Mouse (Mus musculus): Measurements from ENCODE around the gene Vmp1. TPM values are rescaled to one million over a fixed set of nuclear protein-coding genes. Genes with fewer than 3 reads are reported as not detected.

Gene Vmp1
- polyA plus RNA-seq, 1 experiment, result 101 TPM

GRCm38 (mm10) chr11:86586177-86586867, 97.3 kb downstream of the Vmp1 start:
- H3K4me3 ChIP-seq (ENCODE audit: low read depth, low read length), result peak overlapping the region; percentile 53
- H3K9ac ChIP-seq (ENCODE audit: low read depth, poor library complexity, severe bottlenecking), result peak overlapping the region; percentile 34

GRCm38 (mm10) chr11:86585598-86585984, 98.0 kb downstream of the Vmp1 start:
- Histone ChIP-seq H3K9ac (ENCODE audit: low read depth, poor library complexity, severe bottlenecking) (peak overlapping the region; percentile 34), H3K9me3 (replicated peaks; ENCODE audit: control insufficient read depth, insufficient read depth, low read length, poor library complexity, severe bottlenecking) (no peaks in the 10 kb centered on the region), H3K27me3 (ENCODE audit: control insufficient read depth, insufficient read depth, low read length, poor library complexity, severe bottlenecking) (no peaks in the 10 kb centered on the region), H3K36me3 (ENCODE audit: control insufficient read depth, insufficient read depth, low read length, poor library complexity, severe bottlenecking) (peaks cover 5% of the 10 kb centered on the region), H3K4me1 (ENCODE audit: control insufficient read depth, insufficient read depth, low read length) (peaks cover 6% of the 10 kb centered on the region), H3K27ac (ENCODE audit: insufficient read depth, low read length) (peak overlapping the region; percentile 16), H3K4me3 (ENCODE audit: low read depth, low read length) (peak overlapping the region; percentile 15; the same call in 1 of the 2 replicates)
- no peak for TF ChIP-seq POLR2A (IDR thresholded peaks at IDR 0.05; ENCODE audit: insufficient read depth, low read length)
- no peak for TF ChIP-seq CTCF (IDR thresholded peaks at IDR 0.05; ENCODE audit: low read depth, low read length)
- no peak for TF ChIP-seq EP300 (IDR thresholded peaks at IDR 0.05; ENCODE audit: insufficient read depth, low read depth, low read length)

More at GRCm38 (mm10) chr11:86586177-86586867, 97.3 kb downstream of the Vmp1 start:
- Histone ChIP-seq H3K27ac (ENCODE audit: insufficient read depth, low read length) (peak overlapping the region; percentile 92), H3K9me3 (replicated peaks; ENCODE audit: control insufficient read depth, insufficient read depth, low read length, poor library complexity, severe bottlenecking) (no peaks in the 10 kb centered on the region), H3K4me1 (ENCODE audit: control insufficient read depth, insufficient read depth, low read length) (peaks cover 5% of the 10 kb centered on the region), H3K27me3 (ENCODE audit: control insufficient read depth, insufficient read depth, low read length, poor library complexity, severe bottlenecking) (no peaks in the 10 kb centered on the region), H3K36me3 (ENCODE audit: control insufficient read depth, insufficient read depth, low read length, poor library complexity, severe bottlenecking) (peaks cover 5% of the 10 kb centered on the region)
- TF ChIP-seq CTCF (IDR thresholded peaks at IDR 0.05; ENCODE audit: low read depth, low read length), result no peak
- TF ChIP-seq POLR2A (IDR thresholded peaks at IDR 0.05; ENCODE audit: insufficient read depth, low read length), result no peak
- TF ChIP-seq EP300 (IDR thresholded peaks at IDR 0.05; ENCODE audit: insufficient read depth, low read depth, low read length), result no peak

DNA sequence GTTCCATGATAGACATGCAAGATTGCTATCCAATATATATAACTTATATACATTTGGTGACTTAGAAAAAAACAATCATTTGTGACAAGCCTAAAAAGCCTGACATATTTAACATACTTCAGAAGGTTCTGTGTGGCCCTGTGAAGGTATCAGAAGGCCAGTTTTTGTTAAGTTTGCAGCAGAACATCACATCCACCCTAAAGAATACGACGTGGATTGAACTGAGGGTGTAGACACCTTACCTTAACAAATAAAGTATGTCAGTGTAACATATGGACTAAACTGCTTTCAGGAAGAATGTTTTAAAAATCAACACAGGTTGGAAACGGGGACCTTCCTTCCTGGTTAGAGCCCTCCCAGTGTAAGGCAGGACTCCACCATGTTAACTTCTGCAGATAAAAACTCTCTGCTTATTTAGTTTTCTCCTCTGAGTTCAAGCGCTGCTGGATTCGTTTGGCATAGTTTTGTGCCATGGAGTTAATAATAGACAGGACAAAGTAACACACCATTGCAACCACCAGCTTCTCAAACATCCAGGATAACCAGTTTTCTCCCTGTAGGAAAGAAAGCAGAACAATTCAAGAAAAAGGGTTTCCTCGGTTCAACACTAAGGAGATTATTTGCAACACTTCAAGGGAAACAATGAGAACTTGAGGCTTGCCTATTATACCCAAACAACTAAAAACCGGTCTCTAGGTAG, 98.6 kb downstream of the Vmp1 start:
- H3K36me3 ChIP-seq (ENCODE audit: control insufficient read depth, insufficient read depth, low read length, poor library complexity, severe bottlenecking), result peaks cover 5% of the 10 kb centered on the region
- no peaks in the 10 kb centered on the region for H3K9me3 ChIP-seq (replicated peaks; ENCODE audit: control insufficient read depth, insufficient read depth, low read length, poor library complexity, severe bottlenecking)
- peak overlapping the region; percentile 16 for H3K27ac ChIP-seq (ENCODE audit: insufficient read depth, low read length)
- no peak for TF ChIP-seq EP300 (IDR thresholded peaks at IDR 0.05; ENCODE audit: insufficient read depth, low read depth, low read length)
- no peak for TF ChIP-seq CTCF (IDR thresholded peaks at IDR 0.05; ENCODE audit: low read depth, low read length)
- no peak for TF ChIP-seq POLR2A (IDR thresholded peaks at IDR 0.05; ENCODE audit: insufficient read depth, low read length)
- peak overlapping the region; percentile 15; the same call in 1 of the 2 replicates for H3K4me3 ChIP-seq (ENCODE audit: low read depth, low read length)
- H3K27me3 ChIP-seq (ENCODE audit: control insufficient read depth, insufficient read depth, low read length, poor library complexity, severe bottlenecking), result no peaks in the 10 kb centered on the region
- H3K4me1 ChIP-seq (ENCODE audit: control insufficient read depth, insufficient read depth, low read length), result peaks cover 7% of the 10 kb centered on the region
- H3K9ac ChIP-seq (ENCODE audit: low read depth, poor library complexity, severe bottlenecking), result peak overlapping the region; percentile 34

- no peak overlapping the region for H3K9ac ChIP-seq (ENCODE audit: low read depth, poor library complexity, severe bottlenecking)
- H3K27me3 ChIP-seq (ENCODE audit: control insufficient read depth, insufficient read depth, low read length, poor library complexity, severe bottlenecking), result no peaks in the 10 kb centered on the region
- H3K9me3 ChIP-seq (replicated peaks; ENCODE audit: control insufficient read depth, insufficient read depth, low read length, poor library complexity, severe bottlenecking), result no peaks in the 10 kb centered on the region
- no peak overlapping the region for H3K4me3 ChIP-seq (ENCODE audit: low read depth, low read length)
- peaks cover 9% of the 10 kb centered on the region for H3K4me1 ChIP-seq (ENCODE audit: control insufficient read depth, insufficient read depth, low read length)
- peaks cover 5% of the 10 kb centered on the region for H3K36me3 ChIP-seq (ENCODE audit: control insufficient read depth, insufficient read depth, low read length, poor library complexity, severe bottlenecking)
- H3K27ac ChIP-seq (ENCODE audit: insufficient read depth, low read length), result no peak overlapping the region
- TF ChIP-seq EP300 (IDR thresholded peaks at IDR 0.05; ENCODE audit: insufficient read depth, low read depth, low read length) (no peak), CTCF (IDR thresholded peaks at IDR 0.05; ENCODE audit: low read depth, low read length) (no peak), POLR2A (IDR thresholded peaks at IDR 0.05; ENCODE audit: insufficient read depth, low read length) (no peak)
These were observed 99.4 kb downstream of the Vmp1 start for GRCm38 (mm10) chr11:86583990-86584897.

DNA sequence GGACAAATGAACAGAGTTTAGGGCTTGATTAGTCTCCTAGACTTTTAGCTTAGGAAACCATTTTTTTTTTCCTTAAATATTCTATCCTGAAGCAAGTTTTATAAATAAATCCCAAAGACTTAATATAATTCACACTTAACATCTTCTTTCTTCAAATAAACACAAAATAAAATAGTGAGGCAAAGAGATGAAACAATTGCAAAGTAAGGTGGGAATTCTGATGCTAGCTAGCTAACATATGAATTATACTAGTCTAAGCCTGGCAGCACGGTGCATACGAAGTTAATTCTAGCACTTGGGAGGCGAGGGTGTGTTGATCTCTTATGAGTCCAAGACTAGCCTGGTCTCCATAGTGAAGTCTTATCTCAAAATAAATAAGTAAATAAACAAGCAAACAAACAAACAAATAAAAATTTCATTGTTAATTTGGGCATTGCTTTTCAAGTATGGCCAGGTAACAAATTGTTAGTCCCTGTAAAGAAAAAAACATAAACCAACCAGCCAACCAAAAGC, 100.3 kb downstream of the Vmp1 start:
- TF ChIP-seq POLR2A (IDR thresholded peaks at IDR 0.05; ENCODE audit: insufficient read depth, low read length) (no peak), CTCF (IDR thresholded peaks at IDR 0.05; ENCODE audit: low read depth, low read length) (no peak)

More for the DNA sequence above, 100.3 kb downstream of the Vmp1 start:
- H3K9me3 ChIP-seq (replicated peaks; ENCODE audit: control insufficient read depth, insufficient read depth, low read length, poor library complexity, severe bottlenecking), result no peaks in the 10 kb centered on the region
- no peak overlapping the region for H3K9ac ChIP-seq (ENCODE audit: low read depth, poor library complexity, severe bottlenecking)
- peaks cover 9% of the 10 kb centered on the region for H3K4me1 ChIP-seq (ENCODE audit: control insufficient read depth, insufficient read depth, low read length)
- peaks cover 5% of the 10 kb centered on the region for H3K36me3 ChIP-seq (ENCODE audit: control insufficient read depth, insufficient read depth, low read length, poor library complexity, severe bottlenecking)
- no peak overlapping the region for H3K27ac ChIP-seq (ENCODE audit: insufficient read depth, low read length)
- no peak overlapping the region for H3K4me3 ChIP-seq (ENCODE audit: low read depth, low read length)
- no peaks in the 10 kb centered on the region for H3K27me3 ChIP-seq (ENCODE audit: control insufficient read depth, insufficient read depth, low read length, poor library complexity, severe bottlenecking)

Data from ES-Bruce4 (cell line).